Mouse (Mus musculus) forebrain, embryonic 14.5 days (tissue): Measurements from ENCODE around the gene Gm10100. TPM values are rescaled to one million over a fixed set of nuclear protein-coding genes. Genes with fewer than 3 reads are reported as not detected.
"Not testable (repeated sequence)": the region's sequence is repeated elsewhere in the genome, so short reads cannot be mapped to it uniquely, and the experiment has no call there.

Experiments
- ATAC-seq: fragments of 200-750 bp; cut with Nextera tagmentation; 2 replicates; pipeline ENCODE4 v1.8.0; 2017; ENCODE audit warnings: mild to moderate bottlenecking, moderate library complexity
- DNase-seq: peaks from one replicate; pipeline ENCODE4 v3.0.0-alpha.2; 2015; ENCODE audit warnings: low spot score
- H3K27ac ChIP-seq: fragments of 300-500 bp; sonication (generic); 2 replicates; pipeline ENCODE4 v1.5.1; 2014; ENCODE audit warnings: low read depth, mild to moderate bottlenecking, control low read depth, low read length, moderate library complexity
- H3K27me3 ChIP-seq: fragments of 300-500 bp; sonication (generic); replicated peaks from 2 replicates; pipeline ENCODE4 v1.6.1; 2014; ENCODE audit warnings: low read length, control low read depth, mixed read lengths; ENCODE audit not compliant: control insufficient read depth, insufficient read depth
- H3K36me3 ChIP-seq: fragments of 300-500 bp; sonication (generic); 2 replicates; pipeline ENCODE4 v1.6.1; 2014; ENCODE audit warnings: low read length, control low read depth; ENCODE audit not compliant: control insufficient read depth, insufficient read depth
- H3K4me1 ChIP-seq: fragments of 300-500 bp; sonication (generic); 2 replicates; pipeline ENCODE4 v1.6.1; 2014; ENCODE audit warnings: antibody characterized with exemption, low read length, control low read depth; ENCODE audit not compliant: control insufficient read depth, insufficient read depth
- H3K4me2 ChIP-seq: fragments of 300-500 bp; sonication (generic); 2 replicates; pipeline ENCODE4 v1.6.1; 2014; ENCODE audit warnings: mild to moderate bottlenecking, control low read depth, low read length
- H3K4me3 ChIP-seq: fragments of 300-500 bp; sonication (generic); 2 replicates; pipeline ENCODE4 v1.5.1; 2014; ENCODE audit warnings: low read depth, low read length, control low read depth
- H3K9ac ChIP-seq: fragments of 300-500 bp; sonication (generic); 2 replicates; pipeline ENCODE4 v1.6.1; 2014; ENCODE audit warnings: mild to moderate bottlenecking, low read length, control low read depth, moderate library complexity
- H3K9me3 ChIP-seq: fragments of 300-500 bp; sonication (generic); replicated peaks from 2 replicates; pipeline ENCODE4 v1.6.1; 2016; ENCODE audit warnings: low read length, control low read depth, mixed read lengths; ENCODE audit not compliant: control insufficient read depth
- WGBS: fragments of 180-500 bp; shearing (Covaris S2); extraction: QIAGEN DNeasy Blood & Tissue Kit; methylation state at CpG from one replicate; pipeline ENCODE4 v1.1.7; 2014; 5-methylcytosine and 5-hydroxymethylcytosine counted together
- polyA plus RNA-seq: library from polyadenylated mRNA; unstranded; fragments of >200 nt; fragmentation: Nextera tagmentation; extraction: Ambion mirVana; gene quantifications from 2 replicates; pipeline ENCODE4 v1.2.1, GENCODE M21; 2014

The Gm10100 gene
- not detected in 2 replicates for polyA plus RNA-seq

DNA sequence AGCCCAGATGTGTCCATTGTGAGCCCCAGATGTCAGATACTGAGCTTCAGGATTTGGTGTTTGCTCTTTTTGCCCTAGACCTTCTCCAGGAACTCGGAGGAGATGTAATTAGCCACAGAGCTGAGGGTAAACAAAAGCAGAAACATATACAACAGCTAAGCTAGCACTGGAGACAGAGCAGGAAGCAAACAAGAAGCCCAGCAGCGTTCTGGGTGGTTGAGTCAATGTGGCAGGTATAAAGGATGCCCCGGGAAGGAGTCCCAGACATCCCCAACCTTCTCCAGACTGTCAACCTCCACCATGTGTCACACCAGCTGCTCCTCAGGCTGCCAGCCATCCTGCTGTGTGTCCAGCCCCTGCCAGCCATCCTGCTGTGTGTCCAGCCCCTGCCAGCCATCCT is at the start of gene Gm10100:
Gene Gm10100 (plus strand): TSS at position 301 of the 400 bp plus-strand sequence.
- WGBS: 33% methylated on average over 3 of the region's 3 CpGs
- DNase-seq (no peak), ATAC-seq (no peak)
- Histone ChIP-seq H3K4me3 (no peak within 1 kb of the TSS), H3K27me3 (no peaks in the 10 kb centered on the region), H3K36me3 (no peaks in the 10 kb centered on the region), H3K4me1 (no peaks in the 10 kb centered on the region), H3K4me2 (no peak within 1 kb of the TSS), H3K27ac (no peak within 1 kb of the TSS), H3K9me3 (no peaks in the 10 kb centered on the region), H3K9ac (no peak within 1 kb of the TSS)

DNA sequence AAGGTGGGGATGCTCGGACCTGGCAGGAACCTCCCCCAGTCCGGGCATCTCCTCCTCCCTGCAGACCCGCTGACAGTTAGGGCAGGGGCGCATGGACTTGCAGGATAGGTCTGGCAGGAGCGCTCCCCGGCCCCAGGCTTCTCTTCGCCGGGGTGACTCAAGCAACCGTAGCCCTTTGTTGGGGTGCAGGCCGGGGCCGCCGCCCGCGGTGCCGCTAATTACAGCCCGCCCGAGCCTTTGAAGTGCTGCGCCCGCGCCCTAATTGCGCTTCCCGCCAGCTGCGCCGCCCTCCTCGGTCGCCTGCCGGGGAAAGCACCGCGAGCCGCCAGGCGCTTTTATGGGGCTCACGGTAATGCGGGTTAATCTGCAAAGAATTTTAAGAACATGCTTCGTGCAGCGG is 48.7 kb upstream of the Gm10100 start:
- peak; percentile 73 for ATAC-seq

DNA sequence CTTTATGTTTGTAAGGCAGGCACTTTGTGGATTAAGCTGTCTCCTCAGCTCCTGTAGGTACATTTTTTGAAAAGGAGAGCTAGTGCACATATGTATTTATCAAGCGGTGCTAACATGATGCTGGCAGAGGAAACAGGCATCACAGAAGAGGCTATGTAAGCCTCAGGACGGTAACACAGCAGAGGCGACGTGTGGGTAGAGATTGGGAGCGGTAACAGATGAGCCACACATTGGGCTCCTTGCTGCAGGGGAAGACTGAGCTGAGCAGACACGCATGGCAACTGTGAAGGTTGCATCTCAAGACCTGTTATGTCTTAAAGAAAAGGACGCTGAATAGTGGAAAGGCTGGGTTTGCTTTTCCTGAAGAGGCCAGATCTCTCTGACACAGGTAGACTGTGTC is 43.3 kb upstream of the Gm10100 start:
- Histone ChIP-seq H3K27ac (no peak overlapping the region), H3K36me3 (no peaks in the 10 kb centered on the region), H3K4me3 (no peak overlapping the region), H3K9ac (no peak overlapping the region), H3K27me3 (peaks cover 8% of the 10 kb centered on the region; the same call in 1 of the 2 replicates), H3K4me1 (peaks cover 3% of the 10 kb centered on the region), H3K9me3 (no peaks in the 10 kb centered on the region), H3K4me2 (no peak overlapping the region)
- DNase-seq: no peak
- 75% methylated on average over 7 of the region's 7 CpGs for WGBS
- ATAC-seq: no peak

More for the DNA sequence above, 48.7 kb upstream of the Gm10100 start:
- no peak overlapping the region for H3K27ac ChIP-seq
- peaks cover 9% of the 10 kb centered on the region for H3K4me1 ChIP-seq
- peaks cover 5% of the 10 kb centered on the region; the same call in 1 of the 2 replicates for H3K27me3 ChIP-seq
- H3K4me2 ChIP-seq: peak overlapping the region; percentile 67
- DNase-seq: peak; percentile 64
- H3K36me3 ChIP-seq: no peaks in the 10 kb centered on the region
- 0% methylated on average over 35 of the region's 35 CpGs for WGBS
- peak overlapping the region; percentile 46 for H3K9ac ChIP-seq
- H3K9me3 ChIP-seq: no peaks in the 10 kb centered on the region
- peak overlapping the region; percentile 25 for H3K4me3 ChIP-seq

DNA sequence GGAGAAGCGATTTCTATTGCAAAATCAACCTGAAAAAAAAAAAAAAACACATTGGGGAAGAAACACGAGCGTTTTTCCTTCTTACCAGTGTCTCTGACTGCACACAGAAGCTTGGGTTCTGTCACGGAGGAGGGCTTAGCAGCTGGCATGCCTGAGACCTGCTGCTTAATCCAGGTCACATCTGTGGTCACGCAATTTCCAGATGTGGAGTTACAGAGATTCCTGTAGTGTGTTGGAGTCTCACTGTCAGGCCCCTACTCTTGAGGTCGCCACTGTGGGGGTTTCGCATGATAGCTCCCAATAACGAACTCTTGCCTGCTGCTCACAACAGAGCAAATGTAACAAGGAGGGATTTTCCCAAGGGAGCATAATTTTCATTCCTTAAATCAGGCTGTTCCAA is 42.1 kb upstream of the Gm10100 start:
- no peak overlapping the region for H3K4me2 ChIP-seq
- no peak overlapping the region for H3K4me3 ChIP-seq
- H3K27ac ChIP-seq: no peak overlapping the region
- ATAC-seq (no peak), DNase-seq (no peak)
- H3K27me3 ChIP-seq: peaks cover 6% of the 10 kb centered on the region; the same call in 1 of the 2 replicates
- no peaks in the 10 kb centered on the region for H3K36me3 ChIP-seq
- no peak overlapping the region for H3K9ac ChIP-seq
- no peaks in the 10 kb centered on the region for H3K9me3 ChIP-seq
- no peaks in the 10 kb centered on the region for H3K4me1 ChIP-seq
- 38% methylated on average over 8 of the region's 8 CpGs for WGBS

- Histone ChIP-seq H3K9ac (no peak within 1 kb of the TSS), H3K4me2 (no peak within 1 kb of the TSS), H3K4me1 (no peaks in the 10 kb centered on the region), H3K4me3 (no peak within 1 kb of the TSS), H3K36me3 (no peaks in the 10 kb centered on the region), H3K27ac (no peak within 1 kb of the TSS), H3K27me3 (peaks cover 6% of the 10 kb centered on the region; the same call in 1 of the 2 replicates), H3K9me3 (no peaks in the 10 kb centered on the region)
- ATAC-seq: no peak
- 9% methylated on average over 22 of the region's 22 CpGs for WGBS
- DNase-seq: no peak
Observed at GRCm38 (mm10) chr10:77685895-77686664, 40.2 kb upstream of the Gm10100 start, which contains the start of gene Tspear. Gene Tspear, plus strand, starts transcription at chr10:77686569.

- no peak overlapping the region for H3K9ac ChIP-seq
- no peak overlapping the region for H3K27ac ChIP-seq
- ATAC-seq (no peak), DNase-seq (no peak)
- no peak overlapping the region for H3K4me2 ChIP-seq
- no peaks in the 10 kb centered on the region for H3K4me1 ChIP-seq
- H3K4me3 ChIP-seq: no peak overlapping the region
- H3K9me3 ChIP-seq: no peaks in the 10 kb centered on the region
- WGBS: 25% methylated on average over 10 of the region's 10 CpGs
- H3K27me3 ChIP-seq: peaks cover 6% of the 10 kb centered on the region; the same call in 1 of the 2 replicates
- H3K36me3 ChIP-seq: no peaks in the 10 kb centered on the region
Observed at GRCm38 (mm10) chr10:77687021-77687420, 39.3 kb upstream of the Gm10100 start.

- not testable (repeated sequence) for H3K4me2 ChIP-seq, H3K27me3 ChIP-seq, H3K36me3 ChIP-seq, DNase-seq, H3K4me1 ChIP-seq, H3K9me3 ChIP-seq, H3K27ac ChIP-seq, H3K9ac ChIP-seq, H3K4me3 ChIP-seq, ATAC-seq
- WGBS: 63% methylated on average over 3 of the region's 3 CpGs
Observed at GRCm38 (mm10) chr10:77690356-77690807, 35.9 kb upstream of the Gm10100 start, which contains the start of gene Gm19402. Gene Gm19402, minus strand, starts transcription at chr10:77690757.

DNA sequence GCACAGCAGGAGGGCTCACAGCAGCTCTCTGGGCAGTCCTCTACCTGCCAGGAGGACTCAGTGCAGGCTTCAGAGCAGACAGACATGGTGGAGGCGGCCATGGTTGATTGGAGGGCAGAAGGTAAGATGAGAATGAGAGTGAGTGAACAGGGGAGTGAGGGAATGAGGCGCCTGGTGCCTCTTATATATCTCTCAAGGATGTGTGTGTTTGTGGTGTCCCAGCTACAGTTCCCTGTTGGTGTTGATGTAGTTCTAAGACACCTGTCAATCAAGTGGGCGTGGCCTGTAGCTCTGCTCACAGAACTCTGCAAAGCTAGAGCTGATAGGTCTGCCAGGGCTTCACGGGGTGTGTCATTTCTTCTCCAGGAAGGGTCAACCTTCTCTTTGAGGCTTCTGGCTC is 29.2 kb upstream of the Gm10100 start, which contains the start of gene Gm9508:
Gene Gm9508 (minus strand): TSS at position 101 of the 400 bp plus-strand sequence.
- Histone ChIP-seq H3K4me3 (no peak within 1 kb of the TSS), H3K4me2 (no peak within 1 kb of the TSS), H3K27ac (no peak within 1 kb of the TSS), H3K27me3 (no peaks in the 10 kb centered on the region), H3K9me3 (no peaks in the 10 kb centered on the region), H3K9ac (no peak within 1 kb of the TSS), H3K4me1 (no peaks in the 10 kb centered on the region), H3K36me3 (no peaks in the 10 kb centered on the region)
- 42% methylated on average over 4 of the region's 4 CpGs for WGBS
- ATAC-seq (no peak), DNase-seq (no peak)

GRCm38 (mm10) chr10:77706326-77706725 is 20.0 kb upstream of the Gm10100 start, which contains the start of gene Gm10272:
Gene Gm10272, plus strand, starts transcription at chr10:77706626.
- Histone ChIP-seq H3K27ac (no peak within 1 kb of the TSS), H3K36me3 (no peaks in the 10 kb centered on the region), H3K4me3 (no peak within 1 kb of the TSS), H3K9me3 (0 out of 2 replicates have a peak, but pooled peaks cover 9% of the 10 kb centered on the region), H3K9ac (no peak within 1 kb of the TSS), H3K4me1 (no peaks in the 10 kb centered on the region), H3K4me2 (no peak within 1 kb of the TSS), H3K27me3 (no peaks in the 10 kb centered on the region)
- DNase-seq: no peak
- WGBS: 92% methylated on average over 1 of the region's 1 CpGs
- ATAC-seq: no peak
